Mouse (Mus musculus): ENCODE data around the gene Slc35g3. TPM values are rescaled to one million over a fixed set of nuclear protein-coding genes. Genes with fewer than 3 reads are reported as not detected.

Gene Slc35g3
- polyA plus RNA-seq, 1 experiment from 2014 or later = not detected

- no peak overlapping the region for H3K4me3 ChIP-seq (ENCODE audit: low read depth, low read length)
- ATAC-seq (ENCODE audit: low FRiP score, low TSS enrichment) (no peak), DNase-seq (ENCODE audit: low spot score) (no peak)
- H3K27me3 ChIP-seq (ENCODE audit: control insufficient read depth, insufficient read depth, low read length) = no peaks in the 10 kb centered on the region
- H3K4me1 ChIP-seq (replicated peaks; ENCODE audit: control insufficient read depth, insufficient read depth) = no peaks in the 10 kb centered on the region
- no peaks in the 10 kb centered on the region for H3K9me3 ChIP-seq (ENCODE audit: control insufficient read depth, low read length)
- H3K9ac ChIP-seq (ENCODE audit: low read length) = no peak overlapping the region
- H3K36me3 ChIP-seq (ENCODE audit: control insufficient read depth, insufficient read depth, low read length) = no peaks in the 10 kb centered on the region
- H3K4me2 ChIP-seq (replicated peaks; ENCODE audit: low read depth) = no peak overlapping the region
- no peak overlapping the region for H3K27ac ChIP-seq (replicated peaks)
- WGBS = 63% methylated on average over 5 of the region's 5 CpGs
- TF ChIP-seq EP300 (optimal IDR thresholded peaks at IDR 0.05) (no peak), CTCF (IDR thresholded peaks at IDR 0.05; ENCODE audit: low read depth) (no peak)
Measured at GRCm38 (mm10) chr11:69793429-69793828, 31.7 kb upstream of the Slc35g3 start.

- Histone ChIP-seq H3K27ac (replicated peaks) (no peak overlapping the region), H3K4me3 (ENCODE audit: low read depth, low read length) (no peak overlapping the region), H3K36me3 (ENCODE audit: control insufficient read depth, insufficient read depth, low read length) (no peaks in the 10 kb centered on the region), H3K27me3 (ENCODE audit: control insufficient read depth, insufficient read depth, low read length) (no peaks in the 10 kb centered on the region), H3K9me3 (ENCODE audit: control insufficient read depth, low read length) (no peaks in the 10 kb centered on the region), H3K9ac (ENCODE audit: low read length) (no peak overlapping the region), H3K4me2 (replicated peaks; ENCODE audit: low read depth) (no peak overlapping the region), H3K4me1 (replicated peaks; ENCODE audit: control insufficient read depth, insufficient read depth) (no peaks in the 10 kb centered on the region)
- DNase-seq (ENCODE audit: low spot score) = no peak
- no peak for TF ChIP-seq CTCF (IDR thresholded peaks at IDR 0.05; ENCODE audit: low read depth)
- 66% methylated on average over 5 of the region's 5 CpGs for WGBS
- no peak for ATAC-seq (ENCODE audit: low FRiP score, low TSS enrichment)
Measured at GRCm38 (mm10) chr11:69791420-69791819, 29.7 kb upstream of the Slc35g3 start.

- Histone ChIP-seq H3K36me3 (ENCODE audit: control insufficient read depth, insufficient read depth, low read length) (no peaks in the 10 kb centered on the region), H3K4me1 (replicated peaks; ENCODE audit: control insufficient read depth, insufficient read depth) (no peaks in the 10 kb centered on the region), H3K4me3 (ENCODE audit: low read depth, low read length) (no peak overlapping the region), H3K27me3 (ENCODE audit: control insufficient read depth, insufficient read depth, low read length) (no peaks in the 10 kb centered on the region), H3K27ac (replicated peaks) (no peak overlapping the region), H3K9me3 (ENCODE audit: control insufficient read depth, low read length) (no peaks in the 10 kb centered on the region), H3K4me2 (replicated peaks; ENCODE audit: low read depth) (no peak overlapping the region), H3K9ac (ENCODE audit: low read length) (no peak overlapping the region)
- no peak for TF ChIP-seq EP300 (optimal IDR thresholded peaks at IDR 0.05)
- no peak for TF ChIP-seq CTCF (IDR thresholded peaks at IDR 0.05; ENCODE audit: low read depth)
- no peak for DNase-seq (ENCODE audit: low spot score)
- no peak for ATAC-seq (ENCODE audit: low FRiP score, low TSS enrichment)
- 55% methylated on average over 5 of the region's 5 CpGs for WGBS
Measured at GRCm38 (mm10) chr11:69789431-69789830, 27.7 kb upstream of the Slc35g3 start.

- no peak overlapping the region for H3K4me2 ChIP-seq (replicated peaks; ENCODE audit: low read depth)
- ATAC-seq (ENCODE audit: low FRiP score, low TSS enrichment) (no peak), DNase-seq (ENCODE audit: low spot score) (no peak)
- H3K9ac ChIP-seq (ENCODE audit: low read length) = no peak overlapping the region
- no peaks in the 10 kb centered on the region for H3K36me3 ChIP-seq (ENCODE audit: control insufficient read depth, insufficient read depth, low read length)
- no peak overlapping the region for H3K4me3 ChIP-seq (ENCODE audit: low read depth, low read length)
- H3K4me1 ChIP-seq (replicated peaks; ENCODE audit: control insufficient read depth, insufficient read depth) = no peaks in the 10 kb centered on the region
- no peaks in the 10 kb centered on the region for H3K9me3 ChIP-seq (ENCODE audit: control insufficient read depth, low read length)
- TF ChIP-seq CTCF (IDR thresholded peaks at IDR 0.05; ENCODE audit: low read depth) = no peak
- TF ChIP-seq EP300 (optimal IDR thresholded peaks at IDR 0.05) = no peak
- 93% methylated on average over 5 of the region's 5 CpGs for WGBS
- H3K27ac ChIP-seq (replicated peaks) = no peak overlapping the region
- H3K27me3 ChIP-seq (ENCODE audit: control insufficient read depth, insufficient read depth, low read length) = no peaks in the 10 kb centered on the region
Measured at GRCm38 (mm10) chr11:69787306-69787705, 25.5 kb upstream of the Slc35g3 start.

GRCm38 (mm10) chr11:69784793-69785272 lies 23.1 kb upstream of the Slc35g3 start:
- Histone ChIP-seq H3K4me2 (replicated peaks; ENCODE audit: low read depth) (peak overlapping the region; percentile 48), H3K36me3 (ENCODE audit: control insufficient read depth, insufficient read depth, low read length) (no peaks in the 10 kb centered on the region), H3K9ac (ENCODE audit: low read length) (peak overlapping the region; percentile 51; the same call in 1 of the 2 replicates), H3K27me3 (ENCODE audit: control insufficient read depth, insufficient read depth, low read length) (no peaks in the 10 kb centered on the region), H3K9me3 (ENCODE audit: control insufficient read depth, low read length) (no peaks in the 10 kb centered on the region), H3K4me3 (ENCODE audit: low read depth, low read length) (peak overlapping the region; percentile 22), H3K4me1 (replicated peaks; ENCODE audit: control insufficient read depth, insufficient read depth) (no peaks in the 10 kb centered on the region), H3K27ac (replicated peaks) (peak overlapping the region; percentile 50; the same call in 1 of the 2 replicates)
- DNase-seq (ENCODE audit: low spot score) (peak; percentile 69), ATAC-seq (ENCODE audit: low FRiP score, low TSS enrichment) (peak; percentile 90)
- TF ChIP-seq EP300 (optimal IDR thresholded peaks at IDR 0.05) (no peak), CTCF (IDR thresholded peaks at IDR 0.05; ENCODE audit: low read depth) (no peak)
- 18% methylated on average over 15 of the region's 15 CpGs for WGBS

GRCm38 (mm10) chr11:69781828-69782227 lies 20.1 kb upstream of the Slc35g3 start:
- 37% methylated on average over 4 of the region's 4 CpGs for WGBS
- TF ChIP-seq CTCF (IDR thresholded peaks at IDR 0.05; ENCODE audit: low read depth) = no peak
- no peak for TF ChIP-seq EP300 (optimal IDR thresholded peaks at IDR 0.05)
- H3K4me3 ChIP-seq (ENCODE audit: low read depth, low read length) = no peak overlapping the region
- DNase-seq (ENCODE audit: low spot score) (no peak), ATAC-seq (ENCODE audit: low FRiP score, low TSS enrichment) (no peak)
- no peaks in the 10 kb centered on the region for H3K27me3 ChIP-seq (ENCODE audit: control insufficient read depth, insufficient read depth, low read length)
- no peaks in the 10 kb centered on the region for H3K36me3 ChIP-seq (ENCODE audit: control insufficient read depth, insufficient read depth, low read length)
- H3K4me2 ChIP-seq (replicated peaks; ENCODE audit: low read depth) = no peak overlapping the region
- no peak overlapping the region for H3K27ac ChIP-seq (replicated peaks)
- no peak overlapping the region for H3K9ac ChIP-seq (ENCODE audit: low read length)
- H3K9me3 ChIP-seq (ENCODE audit: control insufficient read depth, low read length) = no peaks in the 10 kb centered on the region
- no peaks in the 10 kb centered on the region for H3K4me1 ChIP-seq (replicated peaks; ENCODE audit: control insufficient read depth, insufficient read depth)
